ENCODE assay signal across 30 mouse cellular contexts in genomic region chr17:8429896-8430295, GRCm38 (mm10). TPM values are rescaled to one million over a fixed set of nuclear protein-coding genes. Genes with fewer than 3 reads are reported as not detected.
DNase-seq lines count a peak whose midpoint lies in the region; ATAC-seq and TF ChIP-seq lines count a peak whose summit lies in the region.
"Had no signal": no experiment of that assay in that cellular context is flagged by ENCODE, and none has a peak within 500 bp of the region (broad histone marks: within the 10 kb centered on the region; RNA-seq: fewer than 3 reads in every experiment).

No protein-coding gene starts in this region.

- H3K4me3 ChIP-seq in heart, postnatal 0 days (ENCODE audit: low read depth, low read length), result peak overlapping the region; percentile 17; the same call in 1 of the 2 replicates
- H3K4me3 ChIP-seq in midbrain, embryonic 11.5 days (ENCODE audit: low read depth, low read length), result no peak overlapping the region
- H3K4me3 ChIP-seq in midbrain, embryonic 13.5 days (replicated peaks), result no peak overlapping the region
- H3K4me3 ChIP-seq: forebrain, embryonic 13.5 days; heart, embryonic 15.5 days; lung, embryonic 15.5 days; midbrain, embryonic 15.5 days had no signal

- no peaks in the 10 kb centered on the region for H3K36me3 ChIP-seq in heart, postnatal 0 days (replicated peaks; ENCODE audit: control insufficient read depth, insufficient read depth, low read length)
- no peaks in the 10 kb centered on the region for H3K36me3 ChIP-seq in midbrain, embryonic 11.5 days (ENCODE audit: control insufficient read depth, insufficient read depth, low read length)
- H3K36me3 ChIP-seq in midbrain, embryonic 13.5 days, result no peaks in the 10 kb centered on the region
- H3K36me3 ChIP-seq: heart, embryonic 15.5 days; limb, embryonic 13.5 days; lung, embryonic 15.5 days; midbrain, embryonic 15.5 days had no signal

- ATAC-seq in heart, postnatal 0 days (ENCODE audit: insufficient read depth, low read depth), result no peak
- no peak for ATAC-seq in midbrain, embryonic 11.5 days (ENCODE audit: low FRiP score)
- no peak for ATAC-seq in midbrain, embryonic 13.5 days
- ATAC-seq: CD4-positive, CD25-positive, alpha-beta regulatory T cell, adult 4 months; forebrain, embryonic 13.5 days; intestine, embryonic 16.5 days; midbrain, embryonic 15.5 days had no signal

- H3K27ac ChIP-seq in heart, postnatal 0 days (ENCODE audit: low read depth), result no peak overlapping the region
- H3K27ac ChIP-seq in midbrain, embryonic 11.5 days (ENCODE audit: low read depth, low read length), result no peak overlapping the region
- H3K27ac ChIP-seq in midbrain, embryonic 13.5 days, result no peak overlapping the region
- H3K27ac ChIP-seq: forebrain, embryonic 13.5 days; heart, embryonic 15.5 days; kidney, postnatal 0 days; limb, embryonic 13.5 days; lung, embryonic 15.5 days; midbrain, embryonic 15.5 days had no signal

- no peak overlapping the region; the same call in 1 of the 2 replicates for H3K4me2 ChIP-seq in heart, postnatal 0 days (ENCODE audit: low read depth, low read length)
- H3K4me2 ChIP-seq in midbrain, embryonic 11.5 days, result no peak overlapping the region
- no peak overlapping the region for H3K4me2 ChIP-seq in midbrain, embryonic 13.5 days (replicated peaks)
- H3K4me2 ChIP-seq: forebrain, embryonic 13.5 days; limb, embryonic 13.5 days; liver, embryonic 11.5 days; lung, embryonic 15.5 days had no signal

- no peak overlapping the region for H3K9ac ChIP-seq in heart, postnatal 0 days (replicated peaks; ENCODE audit: low read depth, low read length)
- no peak overlapping the region for H3K9ac ChIP-seq in midbrain, embryonic 11.5 days (ENCODE audit: low read length)
- no peak overlapping the region for H3K9ac ChIP-seq in midbrain, embryonic 13.5 days (replicated peaks)
- H3K9ac ChIP-seq: forebrain, embryonic 13.5 days; heart, embryonic 15.5 days; limb, embryonic 13.5 days; lung, embryonic 15.5 days; midbrain, embryonic 15.5 days had no signal

- no peak for TF ChIP-seq EP300 in heart, postnatal 0 days (IDR thresholded peaks at IDR 0.05; ENCODE audit: low read depth)

- intact Hi-C loops in heart, postnatal 10 days (cut with DNase I), result no loop called here

- no peak for DNase-seq in heart, postnatal 0 days (ENCODE audit: low spot score)
- no peak for DNase-seq in heart, postnatal 10 days
- peak; percentile 92 for DNase-seq in midbrain, embryonic 11.5 days (ENCODE audit: low spot score, missing footprints)
- DNase-seq in embryo, embryonic 10.5 days (ENCODE audit: low spot score), result peak; percentile 58
- DNase-seq in left cerebral cortex, adult 8-10 months (ENCODE audit: low spot score in 2 of 2), result no peak
- DNase-seq in B cell, adult 2 months, result no peak
- DNase-seq: adrenal gland, postnatal 14 days; cerebellum, adult 11 months; cerebellum, adult 9-10 months; cerebellum, postnatal 36 days; gastrocnemius, postnatal 14 days; kidney, adult 8-10 months; kidney, postnatal 4 days; thymus, adult 2 months; thymus, postnatal 36 days had no signal

- 3% methylated on average over 5 of the region's 5 CpGs for WGBS in heart, postnatal 0 days
- WGBS in midbrain, embryonic 11.5 days, result 3% methylated on average over 5 of the region's 5 CpGs
- 2% methylated on average over 5 of the region's 5 CpGs for WGBS in midbrain, embryonic 13.5 days

- no peak for TF ChIP-seq CTCF in heart, postnatal 0 days (IDR thresholded peaks at IDR 0.05; ENCODE audit: low read depth)

- 0 out of 2 replicates have a peak, but pooled peaks cover 4% of the 10 kb centered on the region for H3K9me3 ChIP-seq in heart, postnatal 0 days (replicated peaks; ENCODE audit: control insufficient read depth, low read length)
- H3K9me3 ChIP-seq in midbrain, embryonic 11.5 days (ENCODE audit: control insufficient read depth, low read length), result no peaks in the 10 kb centered on the region
- H3K9me3 ChIP-seq in midbrain, embryonic 13.5 days, result no peaks in the 10 kb centered on the region
- H3K9me3 ChIP-seq: forebrain, embryonic 13.5 days; heart, embryonic 15.5 days; limb, embryonic 13.5 days; lung, embryonic 15.5 days; midbrain, embryonic 15.5 days had no signal

- H3K27me3 ChIP-seq in heart, postnatal 0 days (ENCODE audit: control insufficient read depth, insufficient read depth, low read length), result peaks cover 75% of the 10 kb centered on the region
- peaks cover 67% of the 10 kb centered on the region for H3K27me3 ChIP-seq in midbrain, embryonic 11.5 days (ENCODE audit: control insufficient read depth, insufficient read depth, low read length)
- peaks cover 86% of the 10 kb centered on the region for H3K27me3 ChIP-seq in midbrain, embryonic 13.5 days

- H3K4me1 ChIP-seq in heart, postnatal 0 days (ENCODE audit: control insufficient read depth, insufficient read depth), result no peaks in the 10 kb centered on the region
- H3K4me1 ChIP-seq in midbrain, embryonic 11.5 days (ENCODE audit: control insufficient read depth, insufficient read depth, low read length), result peaks cover 13% of the 10 kb centered on the region
- H3K4me1 ChIP-seq in midbrain, embryonic 13.5 days (replicated peaks), result peaks cover 20% of the 10 kb centered on the region

RNA-seq across cellular contexts. Expression of gene T, which starts 4.3 kb away (rescaled TPM):
- not detected in 2 replicates for total RNA-seq in heart, postnatal 0 days (2014; rRNA removed; ENCODE audit: low replicate concordance)
- 0.12 and 0.15 TPM in 2 replicates for polyA plus RNA-seq in heart, postnatal 0 days (2015; fragmentation: Nextera tagmentation; extraction: Ambion mirVana)
- not detected for total RNA-seq in heart, postnatal 10 days (2021)
- polyA plus RNA-seq in midbrain, embryonic 11.5 days (2014; fragmentation: Nextera tagmentation; extraction: Ambion mirVana), result 0.93 and 1.3 TPM in 2 replicates
- polyA plus RNA-seq in midbrain, embryonic 13.5 days (2015; fragmentation: Nextera tagmentation; extraction: Ambion mirVana), result 0.43 and 0.72 TPM in 2 replicates
- total RNA-seq in left cerebral cortex, adult 8-10 months (2022), result not detected
- total RNA-seq: adrenal gland, postnatal 14 days; gastrocnemius, postnatal 14 days; granulocyte monocyte progenitor cell, adult 5-6 weeks; hematopoietic stem cell, adult 5-6 weeks; left cerebral cortex, postnatal 14 days; megakaryocyte, adult 5-6 weeks had no signal
- polyA plus RNA-seq: CD4-positive, CD25-positive, alpha-beta regulatory T cell, adult 4 months; liver, embryonic 11.5 days; liver, embryonic 16.5 days had no signal

Comparison
In these comparisons a context has a peak if more than half of its experiments do, and no peak if none do; other contexts are left out.
1. DNase-seq: peak in midbrain, embryonic 11.5 days (single experiment) and embryo, embryonic 10.5 days (single experiment); none in heart, postnatal 0 days (single experiment), heart, postnatal 10 days (0 of 2), left cerebral cortex, adult 8-10 months (0 of 2) and B cell, adult 2 months (0 of 2).